Mouse (Mus musculus) lung, postnatal 4 days (tissue): ENCODE data around the gene Atg2b.

Source experiments
- DNase-seq, 2 experiments: peaks; one replicate each; pipeline ENCODE4 v3.0.0; 2021

Gene Atg2b

GRCm38 (mm10) chr12:105678762-105679161, 6.2 kb downstream of the Atg2b start:
- DNase-seq, result no peak

GRCm38 (mm10) chr12:105678211-105678610, 6.8 kb downstream of the Atg2b start:
- no peak for DNase-seq

GRCm38 (mm10) chr12:105676274-105676673, 8.7 kb downstream of the Atg2b start:
- DNase-seq, result no peak

- DNase-seq, result no peak
These were observed 29.2 kb downstream of the Atg2b start for GRCm38 (mm10) chr12:105655850-105656249.

GRCm38 (mm10) chr12:105642770-105643321, 42.2 kb downstream of the Atg2b start:
- peak; percentile 6 to 28 for DNase-seq

- no peak for DNase-seq
These were observed 47.5 kb downstream of the Atg2b start for GRCm38 (mm10) chr12:105637554-105637953.

GRCm38 (mm10) chr12:105636551-105636950, 48.5 kb downstream of the Atg2b start:
- no peak for DNase-seq

GRCm38 (mm10) chr12:105634374-105635067, 50.5 kb downstream of the Atg2b start:
- DNase-seq, result no peak

GRCm38 (mm10) chr12:105625798-105626197, 59.2 kb downstream of the Atg2b start:
- DNase-seq, result no peak

GRCm38 (mm10) chr12:105622981-105623539, 62.0 kb downstream of the Atg2b start:
- no peak for DNase-seq

- DNase-seq, result no peak
These were observed 63.0 kb downstream of the Atg2b start for GRCm38 (mm10) chr12:105622048-105622447.

GRCm38 (mm10) chr12:105613559-105613958, 71.5 kb downstream of the Atg2b start:
- DNase-seq, result no peak

- DNase-seq, result peak; percentile 55 to 58
These were observed 73.3 kb downstream of the Atg2b start for GRCm38 (mm10) chr12:105611748-105612147.

- DNase-seq, result no peak
These were observed 74.0 kb downstream of the Atg2b start for GRCm38 (mm10) chr12:105611045-105611444.

- DNase-seq, result no peak
These were observed 78.1 kb downstream of the Atg2b start for GRCm38 (mm10) chr12:105606881-105607280.

- DNase-seq, result no peak
These were observed 79.8 kb downstream of the Atg2b start for GRCm38 (mm10) chr12:105605212-105605611.

GRCm38 (mm10) chr12:105603904-105604303, 81.1 kb downstream of the Atg2b start:
- no peak for DNase-seq

GRCm38 (mm10) chr12:105602581-105603210, 82.3 kb downstream of the Atg2b start, which contains the start of gene Bdkrb1:
Bdkrb1 (plus strand) TSS chr12:105603085.
- no peak for DNase-seq

- no peak for DNase-seq
These were observed 83.4 kb downstream of the Atg2b start for GRCm38 (mm10) chr12:105601586-105601985.

- no peak for DNase-seq
These were observed 85.9 kb downstream of the Atg2b start for GRCm38 (mm10) chr12:105599098-105599497.

GRCm38 (mm10) chr12:105598503-105598902, 86.5 kb downstream of the Atg2b start:
- DNase-seq, result no peak

- no peak for DNase-seq
These were observed 87.9 kb downstream of the Atg2b start for GRCm38 (mm10) chr12:105597135-105597534.

GRCm38 (mm10) chr12:105593471-105593870, 91.5 kb downstream of the Atg2b start:
- no peak for DNase-seq

- DNase-seq, result no peak
These were observed 92.7 kb downstream of the Atg2b start for GRCm38 (mm10) chr12:105592361-105592761.
